ENCODE assay signal across 14 mouse cellular contexts in the genomic region with DNA sequence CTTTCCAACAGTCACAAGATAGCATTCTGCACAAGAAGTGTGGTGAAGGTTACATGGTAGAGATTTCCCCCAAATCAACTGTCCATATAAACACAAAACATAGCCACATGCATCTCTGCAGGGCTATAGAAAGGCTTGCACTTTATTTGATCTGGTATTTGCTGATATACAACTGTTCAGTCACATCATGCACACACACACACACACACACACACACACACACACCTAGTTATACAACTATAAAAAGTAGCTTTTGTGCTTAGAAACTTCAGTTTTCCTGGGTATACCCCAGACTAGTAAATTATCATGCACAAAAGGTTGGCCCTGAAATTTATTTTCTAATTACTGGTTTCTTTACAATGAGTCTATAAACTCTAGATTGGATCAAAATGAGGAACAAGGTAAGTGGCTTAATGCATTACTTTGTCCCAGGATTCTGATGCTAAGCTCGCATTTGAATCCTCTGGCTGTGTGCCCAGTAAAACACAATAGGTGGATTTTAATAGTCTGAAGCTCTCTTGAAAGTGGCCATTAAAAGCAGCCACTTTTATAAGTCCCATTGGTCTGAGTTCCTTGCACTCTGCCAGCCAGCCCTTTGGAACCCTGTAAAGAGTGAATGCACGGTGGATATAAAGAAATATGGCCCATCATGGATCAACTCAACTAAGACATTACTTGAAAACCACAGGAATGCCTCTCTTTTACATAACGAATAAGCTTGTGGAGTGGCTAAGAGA.
DNase-seq lines count a peak whose midpoint lies in the region; ATAC-seq and TF ChIP-seq lines count a peak whose summit lies in the region.
"Had no signal": no experiment of that assay in that cellular context is flagged by ENCODE, and none has a peak within 500 bp of the region (broad histone marks: within the 10 kb centered on the region; RNA-seq: fewer than 3 reads in every experiment).

No protein-coding gene starts in this region.

- DNase-seq in lung, embryonic 14.5 days: peak; percentile 29
- DNase-seq in lung, postnatal 0 days (ENCODE audit: low spot score): no peak
- DNase-seq in forelimb bud, embryonic 11.5 days (ENCODE audit: low read depth, low spot score): peak; percentile 49
- no peak for DNase-seq in stomach, postnatal 0 days (ENCODE audit: low spot score)
- no peak for DNase-seq in layer of hippocampus, postnatal 25 days (ENCODE audit: extremely low spot score in 1 of 2, low spot score in 1 of 2)
- DNase-seq: cerebellum, adult 9-10 months; gastrocnemius, postnatal 14 days; liver, postnatal 0 days; spleen, adult 18-20 months had no signal

- no peak overlapping the region for H3K9ac ChIP-seq in lung, embryonic 14.5 days
- no peak overlapping the region for H3K9ac ChIP-seq in lung, postnatal 0 days (replicated peaks; ENCODE audit: low read depth)
- H3K9ac ChIP-seq in embryonic facial prominence, embryonic 12.5 days: no peak overlapping the region
- no peak overlapping the region for H3K9ac ChIP-seq in neural tube, embryonic 13.5 days
- H3K9ac ChIP-seq in stomach, postnatal 0 days (ENCODE audit: low read length): no peak overlapping the region
- H3K9ac ChIP-seq: heart, embryonic 12.5 days; liver, postnatal 0 days had no signal

- no peaks in the 10 kb centered on the region for H3K9me3 ChIP-seq in lung, embryonic 14.5 days (ENCODE audit: low read depth, low read length)
- no peaks in the 10 kb centered on the region for H3K9me3 ChIP-seq in lung, postnatal 0 days (ENCODE audit: low read length)
- H3K9me3 ChIP-seq in embryonic facial prominence, embryonic 12.5 days: no peaks in the 10 kb centered on the region
- H3K9me3 ChIP-seq in neural tube, embryonic 13.5 days: no peaks in the 10 kb centered on the region
- H3K9me3 ChIP-seq in stomach, postnatal 0 days (ENCODE audit: control insufficient read depth, low read length): no peaks in the 10 kb centered on the region
- H3K9me3 ChIP-seq: heart, embryonic 12.5 days had no signal

- no peak overlapping the region for H3K27ac ChIP-seq in lung, embryonic 14.5 days (ENCODE audit: low read depth)
- H3K27ac ChIP-seq in lung, postnatal 0 days (ENCODE audit: low read length): no peak overlapping the region
- H3K27ac ChIP-seq in embryonic facial prominence, embryonic 12.5 days: no peak overlapping the region
- H3K27ac ChIP-seq in neural tube, embryonic 13.5 days (replicated peaks): 0 out of 2 replicates have a peak overlapping the region, but pooled peaks have one; percentile 28
- H3K27ac ChIP-seq in stomach, postnatal 0 days (replicated peaks): no peak overlapping the region
- H3K27ac ChIP-seq: left cerebral cortex, adult 2 months had no signal

- no peak for TF ChIP-seq EP300 in lung, postnatal 0 days (IDR thresholded peaks at IDR 0.05)
- no peak for TF ChIP-seq EP300 in stomach, postnatal 0 days (optimal IDR thresholded peaks at IDR 0.05)

- TF ChIP-seq CTCF in lung, embryonic 14.5 days (IDR thresholded peaks at IDR 0.05; ENCODE audit: low read depth): no peak
- no peak for TF ChIP-seq CTCF in lung, postnatal 0 days (IDR thresholded peaks at IDR 0.05)
- no peak for TF ChIP-seq CTCF in stomach, postnatal 0 days (IDR thresholded peaks at IDR 0.05; ENCODE audit: low read depth)

- no peaks in the 10 kb centered on the region for H3K36me3 ChIP-seq in lung, embryonic 14.5 days (ENCODE audit: insufficient read depth)
- H3K36me3 ChIP-seq in lung, postnatal 0 days (ENCODE audit: insufficient read depth, low read length): no peaks in the 10 kb centered on the region
- H3K36me3 ChIP-seq in embryonic facial prominence, embryonic 12.5 days: no peaks in the 10 kb centered on the region
- H3K36me3 ChIP-seq in neural tube, embryonic 13.5 days: no peaks in the 10 kb centered on the region
- no peaks in the 10 kb centered on the region for H3K36me3 ChIP-seq in stomach, postnatal 0 days (ENCODE audit: control insufficient read depth, insufficient read depth, low read length)
- H3K36me3 ChIP-seq: heart, embryonic 12.5 days had no signal

- no peak for ATAC-seq in lung, embryonic 14.5 days (ENCODE audit: insufficient read depth)
- ATAC-seq in lung, postnatal 0 days: no peak
- 0 out of 2 replicates have a peak, but pooled peaks have one; percentile 47 for ATAC-seq in embryonic facial prominence, embryonic 12.5 days (ENCODE audit: insufficient number of reproducible peaks, insufficient read depth, low FRiP score, low TSS enrichment)
- ATAC-seq in neural tube, embryonic 13.5 days (ENCODE audit: low read depth): peak; percentile 88
- no peak for ATAC-seq in stomach, postnatal 0 days (ENCODE audit: low FRiP score, low TSS enrichment)
- ATAC-seq: inflammation-experienced regulatory T-cells, adult 6 months; liver, postnatal 0 days had no signal

- no peaks in the 10 kb centered on the region for H3K27me3 ChIP-seq in lung, embryonic 14.5 days (ENCODE audit: insufficient read depth, low read length)
- no peaks in the 10 kb centered on the region for H3K27me3 ChIP-seq in lung, postnatal 0 days (replicated peaks; ENCODE audit: insufficient read depth, low read length)
- H3K27me3 ChIP-seq in embryonic facial prominence, embryonic 12.5 days: no peaks in the 10 kb centered on the region
- no peaks in the 10 kb centered on the region for H3K27me3 ChIP-seq in neural tube, embryonic 13.5 days
- no peaks in the 10 kb centered on the region for H3K27me3 ChIP-seq in stomach, postnatal 0 days (ENCODE audit: control insufficient read depth, insufficient read depth, low read length)
- H3K27me3 ChIP-seq: heart, embryonic 12.5 days had no signal

- WGBS in lung, embryonic 14.5 days: 59% methylated on average over 3 of the region's 3 CpGs
- 46% methylated on average over 3 of the region's 3 CpGs for WGBS in lung, postnatal 0 days
- whole genome bisulfite sequencing in embryonic facial prominence, embryonic 12.5 days: 60% methylated on average over 3 of the region's 3 CpGs
- WGBS in neural tube, embryonic 13.5 days: 13% methylated on average over 3 of the region's 3 CpGs
- 54% methylated on average over 3 of the region's 3 CpGs for WGBS in stomach, postnatal 0 days

- no peak overlapping the region for H3K4me2 ChIP-seq in lung, embryonic 14.5 days
- no peak overlapping the region for H3K4me2 ChIP-seq in lung, postnatal 0 days (replicated peaks; ENCODE audit: low read depth, low read length)
- H3K4me2 ChIP-seq in embryonic facial prominence, embryonic 12.5 days (replicated peaks): no peak overlapping the region
- H3K4me2 ChIP-seq in neural tube, embryonic 13.5 days: no peak overlapping the region
- no peak overlapping the region for H3K4me2 ChIP-seq in stomach, postnatal 0 days (replicated peaks; ENCODE audit: low read depth)
- H3K4me2 ChIP-seq: heart, embryonic 12.5 days had no signal

- H3K4me3 ChIP-seq in lung, embryonic 14.5 days (ENCODE audit: low read depth, low read length): no peak overlapping the region
- no peak overlapping the region for H3K4me3 ChIP-seq in lung, postnatal 0 days (ENCODE audit: low read depth, low read length)
- H3K4me3 ChIP-seq in embryonic facial prominence, embryonic 12.5 days: no peak overlapping the region
- no peak overlapping the region for H3K4me3 ChIP-seq in neural tube, embryonic 13.5 days
- H3K4me3 ChIP-seq in stomach, postnatal 0 days (ENCODE audit: low read depth, low read length): no peak overlapping the region
- H3K4me3 ChIP-seq: heart, embryonic 12.5 days; left cerebral cortex, adult 2 months had no signal

- H3K4me1 ChIP-seq in lung, embryonic 14.5 days (ENCODE audit: insufficient read depth): no peaks in the 10 kb centered on the region
- H3K4me1 ChIP-seq in lung, postnatal 0 days (ENCODE audit: insufficient read depth, low read depth, low read length): no peaks in the 10 kb centered on the region
- H3K4me1 ChIP-seq in embryonic facial prominence, embryonic 12.5 days: no peaks in the 10 kb centered on the region
- H3K4me1 ChIP-seq in neural tube, embryonic 13.5 days (replicated peaks): peaks cover 11% of the 10 kb centered on the region
- no peaks in the 10 kb centered on the region for H3K4me1 ChIP-seq in stomach, postnatal 0 days (replicated peaks; ENCODE audit: control insufficient read depth, insufficient read depth)
- H3K4me1 ChIP-seq: heart, embryonic 12.5 days had no signal

Comparison
In these comparisons a context has a peak if more than half of its experiments do, and no peak if none do; other contexts are left out.
1. DNase-seq: peak in lung, embryonic 14.5 days (single experiment) and forelimb bud, embryonic 11.5 days (single experiment); none in lung, postnatal 0 days (single experiment), stomach, postnatal 0 days (single experiment) and layer of hippocampus, postnatal 25 days (0 of 2).
2. ATAC-seq: peak in embryonic facial prominence, embryonic 12.5 days (single experiment) and neural tube, embryonic 13.5 days (single experiment); none in lung, embryonic 14.5 days (single experiment), lung, postnatal 0 days (single experiment) and stomach, postnatal 0 days (single experiment).